Mouse (Mus musculus) C2C12 (cell line): ENCODE data around the gene Tkt. TPM values are rescaled to one million over a fixed set of nuclear protein-coding genes. Genes with fewer than 3 reads are reported as not detected.

Source experiments
- H3K27me3 ChIP-seq: one replicate; pipeline ENCODE4 v1.6.1; 2011; ENCODE audit not compliant: control insufficient read depth, insufficient read depth, insufficient read length
- H3K36me3 ChIP-seq: one replicate; pipeline ENCODE4 v1.6.1; 2011; ENCODE audit not compliant: control insufficient read depth, insufficient read depth
- H3K4me3 ChIP-seq: one replicate; pipeline ENCODE4 v1.5.1; 2011; ENCODE audit warnings: mild to moderate bottlenecking, control low read depth; ENCODE audit not compliant: poor library complexity, insufficient read depth, severe bottlenecking
- H3K79me2 ChIP-seq: one replicate; pipeline ENCODE4 v1.6.1; 2011; ENCODE audit not compliant: control insufficient read depth, insufficient read depth
- H3K79me3 ChIP-seq: one replicate; pipeline ENCODE4 v1.6.1; 2011; ENCODE audit warnings: low read depth, control low read depth
- H3ac ChIP-seq: one replicate; pipeline ENCODE3; 2011; ENCODE audit warnings: low read depth; ENCODE audit not compliant: control insufficient read depth, insufficient read length
- CEBPB ChIP-seq: IDR thresholded peaks from one replicate; pipeline ENCODE4 v1.6.1; 2011; ENCODE audit warnings: low read depth, mild to moderate bottlenecking, control low read depth, moderate library complexity
- CTCF ChIP-seq: IDR thresholded peaks from one replicate; pipeline ENCODE4 v1.5.1; 2011; ENCODE audit not compliant: control insufficient read depth, insufficient read depth, insufficient read length
- FOSL1 ChIP-seq: IDR thresholded peaks from one replicate; pipeline ENCODE4 v1.8.0; 2011; ENCODE audit warnings: mild to moderate bottlenecking, low read length; ENCODE audit not compliant: poor library complexity, insufficient read depth, severe bottlenecking
- MAX ChIP-seq: IDR thresholded peaks from one replicate; pipeline ENCODE4 v1.6.1; 2011; ENCODE audit warnings: mild to moderate bottlenecking, control low read depth
- MYOD1 ChIP-seq: IDR thresholded peaks from one replicate; pipeline ENCODE4 v1.6.1; 2011; ENCODE audit warnings: low read depth; ENCODE audit not compliant: control insufficient read depth, insufficient read length
- MYOG ChIP-seq: IDR thresholded peaks from one replicate; pipeline ENCODE4 v1.6.1; 2011; ENCODE audit not compliant: control insufficient read depth, insufficient read length; ENCODE audit errors: extremely low read depth
- USF1 ChIP-seq: IDR thresholded peaks from one replicate; pipeline ENCODE4 v1.6.1; 2011; ENCODE audit warnings: low read depth, mild to moderate bottlenecking, control low read depth, moderate library complexity
- microRNA-seq: library from miRNA; unstranded; fragments of <30 nt; microRNA quantifications from one replicate; pipeline ENCODE4, GENCODE M21; 2019; ENCODE audit warnings: borderline microRNAs expressed
- polyA plus RNA-seq: library from polyadenylated mRNA; unstranded; fragments of >200 nt; fragmentation: generic; extraction: Trizol; gene quantifications from one replicate; pipeline ENCODE4 v1.2.1, GENCODE M21; 2012; ENCODE audit warnings: missing spikeins

Tkt gene
- polyA plus RNA-seq, 1 experiment = 86.5 TPM

GRCm38 (mm10) chr14:30622556-30622955 is 74.4 kb downstream of the Tkt start:
- H3K4me3 ChIP-seq = no peak overlapping the region
- TF ChIP-seq FOSL1 (no peak), CEBPB (no peak), MYOG (no peak), MYOD1 (no peak), MAX (no peak), USF1 (no peak), CTCF (no peak)
- H3K36me3 ChIP-seq = peaks cover 5% of the 10 kb centered on the region
- no peak overlapping the region for H3ac ChIP-seq
- H3K79me3 ChIP-seq = peaks cover 20% of the 10 kb centered on the region
- no peaks in the 10 kb centered on the region for H3K27me3 ChIP-seq
- peaks cover 77% of the 10 kb centered on the region for H3K79me2 ChIP-seq

Small RNAs within 50 kb of the gene (microRNA-seq; reads per million reads assigned to microRNA genes)
- gene Mir3076 = 5.7 reads per million, percentile 54 among the genes with 10 or more reads in this experiment

Other genes with a start within 250 kb of the Tkt start
- 7.7 TPM for gene Dcp1a, start 68.8 kb upstream of the Tkt start, polyA plus RNA-seq
- not detected for gene Cacna1d, start 56.9 kb upstream of the Tkt start, polyA plus RNA-seq
- gene Prkcd, start 77.9 kb downstream of the Tkt start, polyA plus RNA-seq = 29.3 TPM
- 13.4 TPM for gene Rft1, start 106.0 kb downstream of the Tkt start, polyA plus RNA-seq
- gene Sfmbt1, start 166.5 kb downstream of the Tkt start, polyA plus RNA-seq = 5.1 TPM